Mouse (Mus musculus): Measurements from ENCODE around the gene Tulp2.
"Not testable (repeated sequence)": the region's sequence is repeated elsewhere in the genome, so short reads cannot be mapped to it uniquely, and the experiment has no call there.

Tulp2 gene

GRCm38 (mm10) chr7:45459564-45460140 is 22.0 kb upstream of the Tulp2 start, which contains the start of gene Ftl1:
Ftl1 (minus strand) TSS chr7:45459884.
- DNase-seq (ENCODE audit: low read depth, low spot score) = peak; percentile 99

GRCm38 (mm10) chr7:45460377-45460776 is 21.3 kb upstream of the Tulp2 start:
- no peak for DNase-seq (ENCODE audit: low read depth, low spot score)

- DNase-seq (ENCODE audit: low read depth, low spot score) = peak; percentile 74
Observed at GRCm38 (mm10) chr7:45460860-45461314, 20.8 kb upstream of the Tulp2 start.

GRCm38 (mm10) chr7:45461326-45461725 is 20.4 kb upstream of the Tulp2 start:
- DNase-seq (ENCODE audit: low read depth, low spot score) = peak; percentile 73

- no peak for DNase-seq (ENCODE audit: low read depth, low spot score)
Observed at GRCm38 (mm10) chr7:45461781-45462180, 19.9 kb upstream of the Tulp2 start.

- peak; percentile 63 for DNase-seq (ENCODE audit: low read depth, low spot score)
Observed at GRCm38 (mm10) chr7:45462325-45462724, 19.4 kb upstream of the Tulp2 start.

- not testable (repeated sequence) for DNase-seq (ENCODE audit: low read depth, low spot score)
Observed at GRCm38 (mm10) chr7:45462868-45463267, 18.8 kb upstream of the Tulp2 start.

- DNase-seq (ENCODE audit: low read depth, low spot score) = no peak
Observed at GRCm38 (mm10) chr7:45463987-45464778, 17.5 kb upstream of the Tulp2 start.

- DNase-seq (ENCODE audit: low read depth, low spot score) = no peak
Observed at GRCm38 (mm10) chr7:45465112-45465511, 16.6 kb upstream of the Tulp2 start.

GRCm38 (mm10) chr7:45465549-45465948 is 16.1 kb upstream of the Tulp2 start:
- DNase-seq (ENCODE audit: low read depth, low spot score) = peak; percentile 72

- DNase-seq (ENCODE audit: low read depth, low spot score) = peak; percentile 97
Observed at GRCm38 (mm10) chr7:45466283-45467089, 15.2 kb upstream of the Tulp2 start, which contains the start of gene Bax. Bax (minus strand) TSS chr7:45466898.

- peak; percentile 75 for DNase-seq (ENCODE audit: low read depth, low spot score)
Observed at GRCm38 (mm10) chr7:45467090-45467670, 14.5 kb upstream of the Tulp2 start.

GRCm38 (mm10) chr7:45470869-45471268 is 10.8 kb upstream of the Tulp2 start:
- peak; percentile 74 for DNase-seq (ENCODE audit: low read depth, low spot score)

GRCm38 (mm10) chr7:45475291-45475969 is 6.2 kb upstream of the Tulp2 start:
- peak; percentile 83 for DNase-seq (ENCODE audit: low read depth, low spot score)

GRCm38 (mm10) chr7:45476453-45476852 is 5.2 kb upstream of the Tulp2 start:
- DNase-seq (ENCODE audit: low read depth, low spot score) = no peak

- DNase-seq (ENCODE audit: low read depth, low spot score) = peak; percentile 77
Observed at GRCm38 (mm10) chr7:45477003-45477402, 4.7 kb upstream of the Tulp2 start.

GRCm38 (mm10) chr7:45478774-45479173 is 2.9 kb upstream of the Tulp2 start:
- DNase-seq (ENCODE audit: low read depth, low spot score) = no peak

GRCm38 (mm10) chr7:45480310-45480709 is 1.4 kb upstream of the Tulp2 start:
- not testable (repeated sequence) for DNase-seq (ENCODE audit: low read depth, low spot score)

- no peak for DNase-seq (ENCODE audit: low read depth, low spot score)
Observed at GRCm38 (mm10) chr7:45482166-45482565, 489 bp downstream of the Tulp2 start.

- DNase-seq (ENCODE audit: low read depth, low spot score) = not testable (repeated sequence)
Observed at GRCm38 (mm10) chr7:45484985-45485384, 3.3 kb downstream of the Tulp2 start.

- DNase-seq (ENCODE audit: low read depth, low spot score) = no peak
Observed at GRCm38 (mm10) chr7:45486158-45486557, 4.5 kb downstream of the Tulp2 start.

All from ES-CJ7 (cell line).